Mouse (Mus musculus): ENCODE data around the gene Gm14296. TPM values are rescaled to one million over a fixed set of nuclear protein-coding genes. Genes with fewer than 3 reads are reported as not detected.
"Not testable (repeated sequence)": the region's sequence is repeated elsewhere in the genome, so short reads cannot be mapped to it uniquely, and the experiment has no call there.

The Gm14296 gene
- 0.19 and 0.20 TPM in 2 replicates for polyA plus RNA-seq (2012; rRNA removed)

GRCm38 (mm10) chr2:176927709-176928108, at the start of gene Gm14296:
Gene Gm14296 (minus strand): TSS chr2:176927809.
- H3K36me3 ChIP-seq (ENCODE audit: control insufficient read depth, insufficient read depth, low read length); H3K4me3 ChIP-seq (ENCODE audit: low read depth, low read length); H3K4me1 ChIP-seq (ENCODE audit: control insufficient read depth, insufficient read depth, insufficient read length, low read length); H3K27me3 ChIP-seq (ENCODE audit: control insufficient read depth, insufficient read depth, low read length); H3K27ac ChIP-seq (ENCODE audit: insufficient read depth, low read depth, low read length): not testable (repeated sequence)
- WGBS: no CpG with 5 or more reads among the region's 2 CpGs

GRCm38 (mm10) chr2:176905464-176905863, 22.1 kb downstream of the Gm14296 start:
- WGBS: no CpG with 5 or more reads among the region's 1 CpGs
- not testable (repeated sequence) for H3K4me1 ChIP-seq (ENCODE audit: control insufficient read depth, insufficient read depth, insufficient read length, low read length); H3K36me3 ChIP-seq (ENCODE audit: control insufficient read depth, insufficient read depth, low read length); H3K4me3 ChIP-seq (ENCODE audit: low read depth, low read length); H3K27me3 ChIP-seq (ENCODE audit: control insufficient read depth, insufficient read depth, low read length); H3K27ac ChIP-seq (ENCODE audit: insufficient read depth, low read depth, low read length)

Other genes with a start within 250 kb of the Gm14296 start
- gene Gm14305, start 219.5 kb downstream of the Gm14296 start, polyA plus RNA-seq (2012; rRNA removed): 0.09 and 0.32 TPM in 2 replicates
- gene Gm14295, start 129.2 kb downstream of the Gm14296 start, polyA plus RNA-seq (2012; rRNA removed): 0.19 and 0.20 TPM in 2 replicates
- gene Gm14408, start 96.7 kb downstream of the Gm14296 start, polyA plus RNA-seq (2012; rRNA removed): not detected in 2 replicates
- not detected in 2 replicates for gene Gm14419, start 73.1 kb upstream of the Gm14296 start, polyA plus RNA-seq (2012; rRNA removed)
- gene Gm14401, start 146.5 kb upstream of the Gm14296 start, polyA plus RNA-seq (2012; rRNA removed): not detected in 2 replicates